16 mouse cellular contexts compared by ENCODE assay signal in the genomic region with DNA sequence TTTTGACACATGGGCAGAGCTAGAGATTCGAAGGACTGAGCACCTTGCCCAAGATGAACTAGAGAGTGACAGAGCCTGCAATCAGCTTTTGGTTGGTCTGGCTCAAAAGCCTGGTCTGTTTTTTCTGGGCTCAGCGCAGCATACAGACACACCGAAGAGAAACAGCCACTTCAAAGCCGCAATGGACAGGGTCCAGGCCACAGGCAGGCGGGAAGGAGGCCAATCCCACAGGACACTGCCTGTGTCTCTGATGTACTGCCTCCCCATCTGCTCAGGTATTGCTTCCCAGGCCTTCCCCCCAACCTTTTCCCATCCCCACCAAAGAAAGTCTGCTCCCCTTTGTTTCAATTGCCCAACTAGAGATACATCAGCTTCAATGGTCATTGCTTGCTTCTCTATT.
DNase-seq lines count a peak whose midpoint lies in the region; ATAC-seq and TF ChIP-seq lines count a peak whose summit lies in the region.
"Had no signal": no experiment of that assay in that cellular context is flagged by ENCODE, and none has a peak within 500 bp of the region (broad histone marks: within the 10 kb centered on the region; RNA-seq: fewer than 3 reads in every experiment).

No protein-coding gene starts in this region.

- no peak overlapping the region for H3K4me3 ChIP-seq in hindbrain, embryonic 15.5 days
- H3K4me3 ChIP-seq in hindbrain, embryonic 12.5 days, result no peak overlapping the region
- no peak overlapping the region for H3K4me3 ChIP-seq in midbrain, embryonic 16.5 days (ENCODE audit: low read depth, low read length)
- no peak overlapping the region for H3K4me3 ChIP-seq in midbrain, embryonic 10.5 days
- no peak overlapping the region for H3K4me3 ChIP-seq in cerebellum, adult 2 months (replicated peaks; ENCODE audit: insufficient read depth, low read depth, low read length)
- no peak overlapping the region for H3K4me3 ChIP-seq in heart, embryonic 10.5 days
- H3K4me3 ChIP-seq: embryonic facial prominence, embryonic 10.5 days; heart, embryonic 13.5 days; limb, embryonic 12.5 days; liver, embryonic 12.5 days had no signal

- peak overlapping the region; percentile 8; the same call in 1 of the 2 replicates for H3K27ac ChIP-seq in hindbrain, embryonic 15.5 days (replicated peaks)
- H3K27ac ChIP-seq in hindbrain, embryonic 12.5 days, result no peak overlapping the region
- H3K27ac ChIP-seq in midbrain, embryonic 16.5 days (ENCODE audit: low read length), result 0 out of 2 replicates have a peak overlapping the region, but pooled peaks have one; percentile 10
- H3K27ac ChIP-seq in midbrain, embryonic 10.5 days (replicated peaks), result no peak overlapping the region
- peak overlapping the region; percentile 86 for H3K27ac ChIP-seq in cerebellum, adult 2 months (ENCODE audit: insufficient read depth, low read length)
- no peak overlapping the region for H3K27ac ChIP-seq in heart, embryonic 10.5 days
- H3K27ac ChIP-seq: embryonic facial prominence, embryonic 10.5 days; heart, embryonic 13.5 days; limb, embryonic 12.5 days; liver, embryonic 12.5 days had no signal

- DNase-seq in midbrain, embryonic 10.5 days (ENCODE audit: low spot score), result no peak
- DNase-seq in cerebellum, adult 2 months, result peak; percentile 95 to 98
- peak; percentile 94 to 95 for DNase-seq in cerebellum, postnatal 36 days
- no peak for DNase-seq in heart, embryonic 10.5 days (ENCODE audit: low spot score)
- no peak for DNase-seq in adrenal gland, adult 8-10 months
- DNase-seq: kidney, postnatal 36 days; layer of hippocampus, adult 9-11 months; lung, adult 2 months; lung, postnatal 36 days had no signal

- ATAC-seq in hindbrain, embryonic 15.5 days (ENCODE audit: low FRiP score, low read depth), result no peak
- ATAC-seq in hindbrain, embryonic 12.5 days (ENCODE audit: low FRiP score), result no peak
- no peak for ATAC-seq in midbrain, embryonic 16.5 days
- ATAC-seq: liver, embryonic 12.5 days had no signal

- H3K36me3 ChIP-seq in hindbrain, embryonic 15.5 days, result no peaks in the 10 kb centered on the region
- H3K36me3 ChIP-seq in hindbrain, embryonic 12.5 days, result peaks cover 18% of the 10 kb centered on the region
- 0 out of 2 replicates have a peak, but pooled peaks cover under 1% of the 10 kb centered on the region for H3K36me3 ChIP-seq in midbrain, embryonic 16.5 days (ENCODE audit: control insufficient read depth, insufficient read depth, low read length)
- peaks cover 91% of the 10 kb centered on the region for H3K36me3 ChIP-seq in midbrain, embryonic 10.5 days
- H3K36me3 ChIP-seq in heart, embryonic 10.5 days, result no peaks in the 10 kb centered on the region
- H3K36me3 ChIP-seq: heart, embryonic 13.5 days; limb, embryonic 12.5 days; liver, embryonic 12.5 days had no signal

- no peak for TF ChIP-seq CTCF in cerebellum, adult 2 months (IDR thresholded peaks at IDR 0.05; ENCODE audit: borderline replicate concordance, insufficient read depth, low read depth, low read length)

- 84% methylated on average over 5 of the region's 5 CpGs for WGBS in hindbrain, embryonic 15.5 days
- WGBS in hindbrain, embryonic 12.5 days, result 89% methylated on average over 5 of the region's 5 CpGs
- 79% methylated on average over 5 of the region's 5 CpGs for WGBS in midbrain, embryonic 16.5 days
- WGBS in midbrain, embryonic 10.5 days, result 88% methylated on average over 5 of the region's 5 CpGs
- 1% methylated on average over 5 of the region's 5 CpGs for WGBS in cerebellum, adult 2 months
- WGBS in heart, embryonic 10.5 days, result 70% methylated on average over 5 of the region's 5 CpGs

- TF ChIP-seq POLR2A in cerebellum, adult 2 months (IDR thresholded peaks at IDR 0.05; ENCODE audit: borderline replicate concordance, insufficient read depth, low read length), result 0 out of 2 replicates have a peak, but pooled peaks have one; percentile 15

- no peak overlapping the region for H3K4me2 ChIP-seq in hindbrain, embryonic 15.5 days
- H3K4me2 ChIP-seq in hindbrain, embryonic 12.5 days (replicated peaks), result no peak overlapping the region
- H3K4me2 ChIP-seq in midbrain, embryonic 16.5 days (ENCODE audit: low read length), result no peak overlapping the region
- H3K4me2 ChIP-seq: heart, embryonic 13.5 days; limb, embryonic 12.5 days; liver, embryonic 12.5 days had no signal

- H3K9me3 ChIP-seq in hindbrain, embryonic 15.5 days, result no peaks in the 10 kb centered on the region
- no peaks in the 10 kb centered on the region for H3K9me3 ChIP-seq in hindbrain, embryonic 12.5 days (replicated peaks)
- no peaks in the 10 kb centered on the region for H3K9me3 ChIP-seq in midbrain, embryonic 16.5 days (replicated peaks; ENCODE audit: control insufficient read depth, low read length, poor library complexity, severe bottlenecking)
- no peaks in the 10 kb centered on the region for H3K9me3 ChIP-seq in midbrain, embryonic 10.5 days (replicated peaks)
- no peaks in the 10 kb centered on the region for H3K9me3 ChIP-seq in heart, embryonic 10.5 days
- H3K9me3 ChIP-seq: embryonic facial prominence, embryonic 10.5 days; heart, embryonic 13.5 days; limb, embryonic 12.5 days; liver, embryonic 12.5 days had no signal

- H3K9ac ChIP-seq in hindbrain, embryonic 15.5 days, result no peak overlapping the region
- H3K9ac ChIP-seq in hindbrain, embryonic 12.5 days, result no peak overlapping the region
- H3K9ac ChIP-seq in midbrain, embryonic 16.5 days (ENCODE audit: low read depth, low read length), result no peak overlapping the region
- H3K9ac ChIP-seq: heart, embryonic 13.5 days; limb, embryonic 12.5 days; liver, embryonic 12.5 days had no signal

- peaks cover 6% of the 10 kb centered on the region for H3K4me1 ChIP-seq in hindbrain, embryonic 15.5 days (replicated peaks)
- H3K4me1 ChIP-seq in hindbrain, embryonic 12.5 days, result no peaks in the 10 kb centered on the region
- H3K4me1 ChIP-seq in midbrain, embryonic 16.5 days (ENCODE audit: control insufficient read depth, insufficient read depth, low read length), result 0 out of 2 replicates have a peak, but pooled peaks cover 6% of the 10 kb centered on the region
- peaks cover 3% of the 10 kb centered on the region; the same call in 1 of the 2 replicates for H3K4me1 ChIP-seq in midbrain, embryonic 10.5 days
- H3K4me1 ChIP-seq in cerebellum, adult 2 months (ENCODE audit: control insufficient read depth, insufficient read depth, low read length), result peaks cover 42% of the 10 kb centered on the region
- no peaks in the 10 kb centered on the region for H3K4me1 ChIP-seq in heart, embryonic 10.5 days
- H3K4me1 ChIP-seq: embryonic facial prominence, embryonic 10.5 days; heart, embryonic 13.5 days; limb, embryonic 12.5 days; liver, embryonic 12.5 days had no signal

- no peaks in the 10 kb centered on the region for H3K27me3 ChIP-seq in hindbrain, embryonic 15.5 days
- H3K27me3 ChIP-seq in hindbrain, embryonic 12.5 days, result no peaks in the 10 kb centered on the region
- no peaks in the 10 kb centered on the region for H3K27me3 ChIP-seq in midbrain, embryonic 16.5 days (ENCODE audit: control insufficient read depth, insufficient read depth, low read depth, low read length)
- H3K27me3 ChIP-seq in midbrain, embryonic 10.5 days (ENCODE audit: low read depth, poor library complexity, severe bottlenecking), result no peaks in the 10 kb centered on the region
- H3K27me3 ChIP-seq in cerebellum, adult 2 months (ENCODE audit: control insufficient read depth, insufficient read depth, low read length), result no peaks in the 10 kb centered on the region
- H3K27me3 ChIP-seq in heart, embryonic 10.5 days (ENCODE audit: insufficient read depth, poor library complexity, severe bottlenecking), result no peaks in the 10 kb centered on the region; the same call in 1 of the 2 replicates
- H3K27me3 ChIP-seq: heart, embryonic 13.5 days; limb, embryonic 12.5 days; liver, embryonic 12.5 days had no signal

Comparison
In these comparisons a context has a peak if more than half of its experiments do, and no peak if none do; other contexts are left out.
1. H3K27ac ChIP-seq: peak in hindbrain, embryonic 15.5 days (single experiment), midbrain, embryonic 16.5 days (single experiment) and cerebellum, adult 2 months (single experiment); none in hindbrain, embryonic 12.5 days (single experiment), midbrain, embryonic 10.5 days (single experiment) and heart, embryonic 10.5 days (single experiment).
2. DNase-seq: peak in cerebellum, adult 2 months (2 of 2) and cerebellum, postnatal 36 days (2 of 2); none in midbrain, embryonic 10.5 days (single experiment), heart, embryonic 10.5 days (single experiment) and adrenal gland, adult 8-10 months (single experiment).